Mouse (Mus musculus) cerebellum, adult 9-11 months (tissue): ENCODE measurements around the gene Gm7358.
"Not testable (repeated sequence)": the region's sequence is repeated elsewhere in the genome, so short reads cannot be mapped to it uniquely, and the experiment has no call there.

Experiments used
- DNase-seq: peaks from one replicate; pipeline ENCODE4 v3.0.0; 2022

Gene Gm7358

GRCm38 (mm10) chr17:14059431-14059830 is at the start of gene Gm7358:
Gm7358 (minus strand) TSS chr17:14059531.
- not testable (repeated sequence) for DNase-seq

DNA sequence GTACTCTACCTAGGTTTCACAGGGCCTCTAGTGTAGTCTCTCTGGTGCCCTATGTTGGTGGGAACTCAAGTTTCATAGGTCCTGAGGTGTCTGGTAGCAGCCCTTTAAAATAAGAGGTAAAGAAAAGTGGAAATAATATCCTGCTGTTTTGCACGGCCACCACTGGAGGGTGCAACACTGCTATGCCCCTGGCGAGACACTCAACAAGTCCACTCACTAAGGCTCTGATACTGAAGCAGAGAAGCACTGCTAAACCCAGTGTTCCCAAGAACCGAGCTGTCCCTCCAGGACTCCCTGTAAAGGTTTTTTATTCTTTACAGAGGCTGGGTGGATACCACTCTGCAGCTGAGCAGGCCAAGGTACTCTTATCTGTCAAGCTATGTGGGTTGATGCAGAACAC is 43.7 kb upstream of the Gm7358 start:
- DNase-seq, result not testable (repeated sequence)

GRCm38 (mm10) chr17:14101446-14101980 is 42.2 kb upstream of the Gm7358 start:
- DNase-seq, result peak; percentile 9

DNA sequence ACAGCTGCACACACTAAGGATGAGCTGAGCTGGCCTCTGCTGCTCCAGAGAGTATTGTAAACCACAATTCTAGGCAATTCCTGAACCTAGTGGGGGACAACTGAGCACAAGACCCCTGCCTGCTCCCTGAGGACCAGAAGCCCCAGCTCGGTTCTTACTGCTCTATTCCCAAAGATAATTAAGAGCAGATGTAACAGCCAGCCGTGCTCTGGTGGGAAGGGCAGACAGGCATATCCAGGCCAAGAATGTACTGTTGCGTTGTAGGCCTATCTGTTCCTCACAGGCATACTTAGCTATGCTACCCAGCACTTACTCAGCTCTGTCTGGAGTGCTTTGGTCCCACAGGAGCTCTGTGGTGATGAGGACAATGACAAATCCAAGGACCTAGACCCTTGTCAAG is 40.6 kb upstream of the Gm7358 start:
- DNase-seq, result not testable (repeated sequence)

DNA sequence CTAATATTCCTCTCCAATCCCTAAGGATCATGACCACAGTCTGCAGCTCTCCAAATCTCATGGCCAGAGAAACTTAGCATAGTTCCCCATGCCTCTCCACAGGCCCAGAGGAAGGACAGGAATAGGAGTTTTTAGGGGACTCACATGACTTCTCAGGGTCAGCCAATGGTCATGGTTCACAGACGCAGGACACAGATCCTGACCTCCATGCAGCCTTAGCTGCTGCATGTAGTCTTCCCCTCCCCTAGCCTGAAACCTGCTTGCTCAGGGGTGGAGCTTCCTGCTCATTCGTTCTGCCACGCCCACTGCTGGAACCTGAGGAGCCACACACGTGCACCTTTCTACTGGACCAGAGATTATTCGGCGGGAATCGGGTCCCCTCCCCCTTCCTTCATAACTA is 34.8 kb upstream of the Gm7358 start:
- not testable (repeated sequence) for DNase-seq

- DNase-seq, result not testable (repeated sequence)
Observed at GRCm38 (mm10) chr17:14086629-14087028, 27.3 kb upstream of the Gm7358 start.

- not testable (repeated sequence) for DNase-seq
Observed at GRCm38 (mm10) chr17:14041880-14042279, 17.5 kb downstream of the Gm7358 start.

DNA sequence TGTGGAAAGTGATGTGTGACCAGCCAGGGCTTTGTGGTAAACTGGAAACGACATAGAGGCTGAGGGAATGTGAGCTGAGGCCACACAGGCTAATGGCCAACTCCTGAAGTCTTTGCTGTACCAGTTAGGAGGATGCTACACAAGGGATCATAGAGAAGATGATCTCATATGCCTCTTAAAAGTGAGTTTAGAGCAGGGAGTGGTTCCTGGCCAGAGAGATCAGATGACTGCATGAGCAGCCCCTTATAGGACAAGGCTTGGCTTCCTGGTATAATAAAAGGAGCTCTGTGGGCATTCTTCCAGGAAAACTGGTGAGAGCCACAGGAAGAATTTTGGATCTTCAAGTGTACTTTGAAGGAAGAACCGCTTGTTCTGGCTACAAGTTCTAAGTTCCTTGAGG is 22.3 kb downstream of the Gm7358 start:
- not testable (repeated sequence) for DNase-seq

GRCm38 (mm10) chr17:14036113-14036512 is 23.2 kb downstream of the Gm7358 start:
- DNase-seq, result not testable (repeated sequence)
